Mouse (Mus musculus): ENCODE measurements around the gene Slc8b1.

Slc8b1 gene

GRCm38 (mm10) chr5:120510982-120511642, at the start of gene Slc8b1:
Gene Slc8b1, plus strand, starts transcription at chr5:120511168.
- WGBS = 1% methylated on average over 36 of the region's 36 CpGs

GRCm38 (mm10) chr5:120461902-120462301, 49.1 kb upstream of the Slc8b1 start:
- 75% methylated on average over 15 of the region's 15 CpGs for WGBS

GRCm38 (mm10) chr5:120464321-120464720, 46.6 kb upstream of the Slc8b1 start:
- 80% methylated on average over 4 of the region's 4 CpGs for WGBS

GRCm38 (mm10) chr5:120465062-120465461, 45.9 kb upstream of the Slc8b1 start:
- 37% methylated on average over 5 of the region's 5 CpGs for WGBS

- 65% methylated on average over 6 of the region's 6 CpGs for WGBS
These were observed 45.1 kb upstream of the Slc8b1 start for GRCm38 (mm10) chr5:120465860-120466259.

GRCm38 (mm10) chr5:120467026-120467425, 43.9 kb upstream of the Slc8b1 start:
- 32% methylated on average over 4 of the region's 4 CpGs for WGBS

GRCm38 (mm10) chr5:120468336-120468735, 42.6 kb upstream of the Slc8b1 start:
- 86% methylated on average over 5 of the region's 5 CpGs for WGBS

- WGBS = 90% methylated on average over 6 of the region's 6 CpGs
These were observed 42.1 kb upstream of the Slc8b1 start for GRCm38 (mm10) chr5:120468830-120469229.

GRCm38 (mm10) chr5:120471538-120471937, 39.4 kb upstream of the Slc8b1 start:
- WGBS = 60% methylated on average over 4 of the region's 4 CpGs

- 86% methylated on average over 8 of the region's 8 CpGs for WGBS
These were observed 38.2 kb upstream of the Slc8b1 start, which contains the start of gene Sdsl for GRCm38 (mm10) chr5:120472770-120473169. Gene Sdsl, minus strand, starts transcription at chr5:120472810.

GRCm38 (mm10) chr5:120473361-120473760, 37.6 kb upstream of the Slc8b1 start:
- 96% methylated on average over 2 of the region's 2 CpGs for WGBS

GRCm38 (mm10) chr5:120475861-120476260, 35.1 kb upstream of the Slc8b1 start:
- 62% methylated on average over 8 of the region's 8 CpGs for WGBS

- 22% methylated on average over 13 of the region's 13 CpGs for WGBS
These were observed 34.7 kb upstream of the Slc8b1 start, which contains the start of gene Sds for GRCm38 (mm10) chr5:120476296-120476695. Gene Sds, plus strand, starts transcription at chr5:120476526.

GRCm38 (mm10) chr5:120477993-120478392, 33.0 kb upstream of the Slc8b1 start:
- 89% methylated on average over 5 of the region's 5 CpGs for WGBS

- 71% methylated on average over 4 of the region's 4 CpGs for WGBS
These were observed 31.4 kb upstream of the Slc8b1 start for GRCm38 (mm10) chr5:120479538-120479937.

GRCm38 (mm10) chr5:120481205-120481604, 29.8 kb upstream of the Slc8b1 start:
- WGBS = 43% methylated on average over 9 of the region's 9 CpGs

- WGBS = 83% methylated on average over 19 of the region's 19 CpGs
These were observed 27.6 kb upstream of the Slc8b1 start for GRCm38 (mm10) chr5:120483399-120483798.

- 89% methylated on average over 8 of the region's 8 CpGs for WGBS
These were observed 23.1 kb upstream of the Slc8b1 start for GRCm38 (mm10) chr5:120487844-120488243.

GRCm38 (mm10) chr5:120490679-120491192, 20.2 kb upstream of the Slc8b1 start:
- WGBS = 40% methylated on average over 8 of the region's 8 CpGs

GRCm38 (mm10) chr5:120492437-120492836, 18.5 kb upstream of the Slc8b1 start:
- WGBS = 66% methylated on average over 11 of the region's 11 CpGs

GRCm38 (mm10) chr5:120493440-120493839, 17.5 kb upstream of the Slc8b1 start:
- WGBS = 70% methylated on average over 6 of the region's 6 CpGs

GRCm38 (mm10) chr5:120493873-120494395, 17.0 kb upstream of the Slc8b1 start:
- 62% methylated on average over 9 of the region's 9 CpGs for WGBS

GRCm38 (mm10) chr5:120495064-120495702, 15.8 kb upstream of the Slc8b1 start:
- WGBS = 54% methylated on average over 10 of the region's 10 CpGs
